Mouse (Mus musculus): Measurements from ENCODE around the gene Acot3.
"Not testable (repeated sequence)": the region's sequence is repeated elsewhere in the genome, so short reads cannot be mapped to it uniquely, and the experiment has no call there.

The Acot3 gene

GRCm38 (mm10) chr12:84051937-84052474 is at the start of gene Acot3:
TSS of gene Acot3 (plus strand) at chr12:84052144.
- no peak for DNase-seq

GRCm38 (mm10) chr12:84003866-84004265 is 48.1 kb upstream of the Acot3 start:
- DNase-seq, result no peak

- DNase-seq, result no peak
These were observed 43.7 kb upstream of the Acot3 start for GRCm38 (mm10) chr12:84008251-84008650.

GRCm38 (mm10) chr12:84008729-84009128 is 43.2 kb upstream of the Acot3 start:
- DNase-seq, result no peak

- DNase-seq, result peak; percentile 81 to 82
These were observed 42.6 kb upstream of the Acot3 start, which contains the start of gene Acot1 for GRCm38 (mm10) chr12:84009171-84009965. TSS of gene Acot1 (plus strand) at chr12:84009490.

- DNase-seq, result no peak
These were observed 41.7 kb upstream of the Acot3 start for GRCm38 (mm10) chr12:84010201-84010600.

- peak; percentile 96 to 97 for DNase-seq
These were observed 40.5 kb upstream of the Acot3 start for GRCm38 (mm10) chr12:84011251-84012040.

GRCm38 (mm10) chr12:84013130-84013529 is 38.8 kb upstream of the Acot3 start:
- peak; percentile 40 to 50 for DNase-seq

GRCm38 (mm10) chr12:84013701-84014100 is 38.2 kb upstream of the Acot3 start:
- no peak for DNase-seq

GRCm38 (mm10) chr12:84020528-84020927 is 31.4 kb upstream of the Acot3 start:
- DNase-seq, result peak in 1 of 2 experiments; percentile 29

- DNase-seq, result not testable (repeated sequence)
These were observed 29.7 kb upstream of the Acot3 start for GRCm38 (mm10) chr12:84022266-84022665.

- DNase-seq, result no peak
These were observed 28.7 kb upstream of the Acot3 start for GRCm38 (mm10) chr12:84023052-84023745.

- no peak for DNase-seq
These were observed 26.1 kb upstream of the Acot3 start for GRCm38 (mm10) chr12:84025888-84026287.

- not testable (repeated sequence) for DNase-seq
These were observed 23.6 kb upstream of the Acot3 start for GRCm38 (mm10) chr12:84028328-84028727.

GRCm38 (mm10) chr12:84029043-84029442 is 22.9 kb upstream of the Acot3 start:
- DNase-seq, result not testable (repeated sequence)

- peak; percentile 88 to 93 for DNase-seq
These were observed 21.1 kb upstream of the Acot3 start for GRCm38 (mm10) chr12:84030659-84031332.

- DNase-seq, result no peak
These were observed 19.1 kb upstream of the Acot3 start for GRCm38 (mm10) chr12:84032854-84033253.

GRCm38 (mm10) chr12:84033302-84033701 is 18.6 kb upstream of the Acot3 start:
- DNase-seq, result not testable (repeated sequence)

- DNase-seq, result no peak
These were observed 17.8 kb upstream of the Acot3 start for GRCm38 (mm10) chr12:84034108-84034507.

GRCm38 (mm10) chr12:84038241-84038640 is 13.7 kb upstream of the Acot3 start, which contains the start of gene Acot4:
TSS of gene Acot4 (plus strand) at chr12:84038379.
- DNase-seq, result peak; percentile 19 to 49

- DNase-seq, result peak; percentile 69 to 78
These were observed 13.2 kb upstream of the Acot3 start, which contains the start of gene Gm49366 for GRCm38 (mm10) chr12:84038691-84039111. TSS of gene Gm49366 (plus strand) at chr12:84038935.

- DNase-seq, result no peak
These were observed 9.7 kb upstream of the Acot3 start for GRCm38 (mm10) chr12:84042248-84042647.

All from cerebellum, postnatal 10 days (tissue).